Mouse (Mus musculus) spleen, adult 18-20 months (tissue): ENCODE measurements at regions not wholly inside any gene's neighbourhood (a gene's known extent, or its start where the extent isn't known, plus 50 kb on each side); places are given as distances from the start of the nearest gene placed in this dataset.
A peak's percentile ranks its signal among the peaks of the same experiment; 100 is the strongest.

ENCODE experiments used
- DNase-seq, 2 experiments: peaks; one replicate each; pipeline ENCODE4 v3.0.0; 2022; ENCODE audit warnings: mixed read lengths in 2 of 2

DNA sequence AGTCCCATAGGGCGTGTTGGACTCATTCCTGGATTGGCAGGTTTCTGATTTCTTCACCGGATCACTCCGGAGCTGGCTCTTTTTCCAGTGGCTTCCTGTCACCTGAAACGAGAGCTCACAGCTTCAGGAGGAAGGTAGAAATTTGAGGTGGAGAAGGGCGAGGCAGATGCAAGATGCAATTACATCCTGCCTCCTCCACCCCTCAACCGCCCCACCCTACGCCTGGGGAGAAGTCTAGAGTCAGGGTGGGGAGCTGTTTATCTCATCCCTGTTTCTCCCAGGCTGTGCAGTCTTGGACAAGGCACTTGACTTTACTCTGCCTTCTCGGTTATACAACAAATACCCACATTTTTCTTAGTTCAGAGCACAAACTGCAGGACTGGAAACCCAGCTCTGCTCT, 302.8 kb upstream of the Klf3 start:
- peak in 1 of 2 experiments; percentile 39 for DNase-seq

DNA sequence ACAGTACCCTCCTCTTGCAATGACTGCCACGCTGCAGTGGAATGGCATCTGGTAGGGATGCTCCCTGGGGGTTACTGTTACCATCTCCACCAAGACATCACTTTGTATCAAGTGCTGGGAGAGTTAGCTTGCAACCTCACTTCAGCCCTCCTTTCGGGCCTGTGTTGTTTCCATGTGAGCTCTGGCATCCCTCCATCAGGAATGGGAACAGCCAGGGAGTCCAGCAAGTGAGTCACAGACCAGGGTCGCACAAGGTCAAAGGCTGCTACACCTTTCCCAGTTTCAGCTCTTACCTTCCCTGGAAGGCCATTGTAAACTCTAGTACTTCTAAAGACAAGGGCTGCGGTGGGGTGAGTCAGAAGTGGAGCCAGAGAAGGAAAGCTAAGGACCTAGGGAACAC, 302.3 kb upstream of the Klf3 start:
- DNase-seq, result no peak

- DNase-seq, result no peak
Measured at GRCm38 (mm10) chr5:64501746-64502145, 301.4 kb upstream of the Klf3 start.

DNA sequence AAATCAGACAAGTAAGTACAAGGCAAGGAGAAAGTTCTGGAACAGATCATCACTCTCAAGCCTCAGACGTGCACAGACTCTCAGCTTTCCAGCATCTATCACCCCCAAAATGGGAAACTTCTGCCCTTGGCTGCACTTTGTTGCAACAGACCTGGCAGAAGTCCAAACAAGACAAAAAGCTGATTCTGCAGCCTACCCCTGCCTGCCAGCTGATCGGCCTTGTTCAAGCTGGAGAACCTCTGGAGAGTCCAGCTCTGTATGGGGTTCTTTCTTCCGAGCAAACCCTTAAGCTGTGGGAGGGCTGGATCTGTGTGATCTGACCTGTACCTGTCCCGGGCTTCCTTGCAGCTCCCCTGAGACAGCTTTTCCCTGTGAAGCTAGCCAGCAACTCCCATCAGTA, 299.7 kb upstream of the Klf3 start:
- no peak for DNase-seq

- DNase-seq, result no peak
Measured at GRCm38 (mm10) chr5:64504507-64504906, 298.7 kb upstream of the Klf3 start.

DNA sequence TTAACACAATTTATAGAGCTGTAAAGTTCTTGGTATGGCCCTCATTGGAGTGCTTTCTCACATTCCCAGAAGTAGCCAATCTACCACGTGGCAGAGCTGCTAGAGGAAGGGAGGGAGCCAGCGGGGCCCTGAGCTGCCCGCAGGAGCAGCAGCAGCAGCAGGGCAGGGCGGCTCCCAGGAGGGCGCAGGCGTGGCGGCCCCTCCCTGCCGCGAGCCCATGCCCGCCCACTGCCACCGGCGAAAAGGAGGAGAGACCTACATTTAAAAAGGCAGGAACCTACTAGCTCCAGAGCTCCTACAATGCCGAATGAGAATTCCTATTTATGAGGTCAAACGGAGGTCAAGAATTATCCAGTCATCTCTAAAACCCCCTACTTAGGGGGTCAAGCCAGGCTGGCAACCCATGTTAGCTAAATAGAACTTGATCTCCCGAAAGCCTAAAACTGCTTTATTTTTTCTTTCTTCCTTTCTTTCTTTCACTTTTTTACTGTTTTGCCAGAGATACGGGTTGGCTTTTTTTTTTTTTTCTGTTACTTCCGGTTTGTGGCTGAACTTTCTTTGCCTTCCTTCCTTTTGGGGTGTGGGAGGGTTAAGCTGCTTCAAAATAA, 297.9 kb upstream of the Klf3 start:
- DNase-seq, result peak; percentile 73 to 75

- DNase-seq, result peak; percentile 75 to 92
Measured at GRCm38 (mm10) chr5:64505835-64506600, 297.2 kb upstream of the Klf3 start.

- no peak for DNase-seq
Measured at GRCm38 (mm10) chr5:64508565-64508964, 294.6 kb upstream of the Klf3 start.

GRCm38 (mm10) chr5:64513155-64513945, 289.8 kb upstream of the Klf3 start:
- DNase-seq, result no peak

DNA sequence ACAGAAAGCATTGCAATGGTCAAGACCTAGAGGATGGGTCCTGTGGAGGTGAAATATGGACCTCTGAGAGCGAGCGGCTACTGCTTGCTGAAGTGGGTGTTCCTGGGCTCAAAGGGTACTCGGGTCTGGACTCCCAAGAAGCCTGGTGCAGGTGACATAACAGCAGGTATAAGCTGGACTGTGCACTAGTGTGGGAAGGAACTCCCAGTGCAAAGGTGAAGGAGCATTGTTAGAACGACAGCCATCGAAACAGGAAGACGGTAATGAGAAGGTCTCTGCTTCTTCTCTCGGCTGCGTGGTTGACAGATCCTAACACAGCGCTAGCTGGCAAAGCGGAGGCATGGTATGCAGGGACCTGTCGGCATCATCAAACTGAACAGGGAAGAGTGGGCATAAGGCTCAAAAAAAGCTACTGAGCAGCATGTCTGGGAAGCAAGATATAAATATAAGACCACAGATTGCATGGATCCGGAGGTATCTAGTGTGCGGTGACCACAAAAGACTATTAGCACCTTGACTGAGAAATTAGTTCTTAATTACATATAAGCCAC, 287.0 kb upstream of the Klf3 start:
- no peak for DNase-seq

- DNase-seq, result no peak
Measured at GRCm38 (mm10) chr5:64517241-64517640, 285.9 kb upstream of the Klf3 start.

GRCm38 (mm10) chr5:64517835-64518234, 285.4 kb upstream of the Klf3 start:
- DNase-seq, result no peak

- no peak for DNase-seq
Measured at GRCm38 (mm10) chr5:64519036-64519435, 284.2 kb upstream of the Klf3 start.

DNA sequence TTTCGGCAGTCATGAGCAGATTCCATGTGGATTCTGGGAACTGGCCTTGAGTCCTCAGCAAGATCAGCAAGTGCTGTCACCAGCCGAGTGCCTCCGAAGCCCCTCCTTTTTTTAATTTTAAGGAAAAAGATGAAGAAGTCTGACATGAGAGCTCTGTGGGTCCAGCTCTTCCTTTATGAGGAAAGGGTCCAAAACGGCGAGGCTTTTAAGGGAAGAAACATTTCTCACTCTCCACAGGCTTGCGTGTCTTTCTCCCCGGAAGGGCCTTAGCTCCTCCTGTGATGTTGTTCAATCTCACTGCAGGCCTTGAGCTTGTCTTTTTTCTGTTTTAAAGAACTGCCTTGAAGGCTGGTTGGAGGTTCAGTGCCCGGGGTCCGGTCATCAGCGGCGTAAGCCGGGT, 283.5 kb upstream of the Klf3 start:
- no peak for DNase-seq

GRCm38 (mm10) chr5:64521401-64521800, 281.8 kb upstream of the Klf3 start:
- DNase-seq, result no peak

DNA sequence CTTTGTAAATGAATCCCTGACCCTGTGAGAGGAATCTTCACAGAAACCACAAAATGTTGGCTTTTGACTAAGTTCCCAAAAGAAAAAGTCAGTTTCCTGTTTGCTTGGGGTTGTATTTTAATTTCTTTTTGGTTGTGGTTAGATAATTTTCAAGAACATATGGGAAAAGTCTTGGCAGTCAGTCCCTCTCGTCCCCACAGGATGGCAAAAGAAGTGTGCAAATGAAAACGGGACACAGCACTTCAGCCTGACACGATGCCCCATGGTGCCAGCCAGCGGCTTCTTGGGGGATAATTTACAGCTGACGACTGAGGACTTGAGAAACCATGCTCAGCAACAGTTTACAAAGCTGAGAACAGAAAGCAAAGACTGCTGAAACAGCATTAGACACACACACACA, 281.2 kb upstream of the Klf3 start:
- no peak for DNase-seq

DNA sequence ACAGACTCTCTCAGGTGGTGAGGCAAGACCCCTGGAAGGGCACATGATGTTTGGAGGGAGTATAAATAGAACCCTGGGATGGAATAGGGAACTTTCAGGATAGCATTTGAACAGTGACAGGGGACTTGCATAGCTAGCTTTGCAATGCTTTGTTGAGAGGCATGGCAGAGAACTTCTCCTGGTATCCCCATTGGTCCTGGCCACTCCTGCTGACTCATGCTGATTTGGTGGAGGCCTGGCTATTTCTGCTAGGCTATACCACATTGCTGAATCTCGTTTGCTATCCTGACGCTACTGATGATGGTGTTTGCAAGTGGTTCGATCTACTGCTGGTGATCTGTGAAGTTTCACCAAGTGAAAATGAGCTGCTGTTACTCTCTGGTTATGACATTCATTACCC, 276.7 kb upstream of the Klf3 start:
- DNase-seq, result no peak

DNA sequence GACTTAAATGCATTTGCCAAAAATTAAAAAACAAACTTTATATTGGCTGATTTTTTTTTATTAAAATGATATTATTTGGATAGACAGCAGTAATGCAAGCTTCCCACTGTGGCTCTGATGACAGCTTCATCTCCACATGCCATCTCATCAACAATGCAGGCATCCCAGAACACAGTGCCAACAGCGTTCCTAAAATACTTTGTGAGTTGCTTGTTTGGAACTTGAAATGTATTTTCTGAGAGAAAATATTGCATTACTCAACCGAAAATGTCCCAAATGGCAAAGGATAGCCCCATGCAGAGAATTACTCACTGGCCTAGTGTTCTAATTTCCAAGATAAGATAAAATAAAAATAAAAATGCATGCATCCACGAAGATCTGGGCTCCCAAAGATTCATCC, 275.2 kb upstream of the Klf3 start:
- DNase-seq, result no peak

- DNase-seq, result no peak
Measured at GRCm38 (mm10) chr5:64534371-64534770, 268.8 kb upstream of the Klf3 start.

- no peak for DNase-seq
Measured at GRCm38 (mm10) chr5:64534947-64535346, 268.2 kb upstream of the Klf3 start.

- DNase-seq, result no peak
Measured at GRCm38 (mm10) chr5:64535546-64535945, 267.6 kb upstream of the Klf3 start.

DNA sequence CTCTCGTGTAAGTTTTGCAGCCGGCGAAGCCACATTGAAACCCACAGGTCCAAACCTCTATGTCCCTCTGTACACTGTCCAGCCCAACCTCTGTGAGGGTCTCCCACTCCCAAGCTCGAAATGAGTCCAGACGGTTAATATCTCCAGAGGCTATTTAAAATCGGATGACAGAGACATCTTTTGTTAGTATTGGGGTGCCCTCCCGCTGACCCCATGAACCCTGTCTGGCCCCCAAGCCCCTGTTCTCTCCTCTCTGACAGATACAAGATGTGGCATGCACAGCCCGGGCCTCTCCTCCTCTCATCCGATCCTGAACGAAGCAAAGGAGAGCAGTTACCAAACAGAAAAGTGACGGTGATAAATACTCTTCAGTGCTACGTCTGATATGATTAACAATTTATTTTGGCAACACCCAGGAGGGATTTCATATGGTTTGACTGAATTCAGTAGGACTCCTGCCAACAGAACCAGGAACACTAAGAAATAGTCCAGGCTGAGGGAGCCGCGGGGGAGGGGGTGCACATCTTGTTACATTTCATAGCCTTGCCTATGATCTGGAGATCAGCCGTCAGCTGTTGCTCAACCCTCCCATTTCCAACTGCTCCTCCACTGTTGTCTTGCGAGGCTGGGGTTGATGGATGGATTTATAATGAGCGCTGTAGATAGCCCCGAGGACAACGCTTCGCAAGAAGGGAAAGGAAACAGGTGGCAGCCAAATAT, 266.6 kb upstream of the Klf3 start:
- no peak for DNase-seq
